Mouse (Mus musculus) E14TG2a.4 (cell line): ENCODE results near the gene Soga1.

Source experiments
- CTCF ChIP-seq: conservative IDR thresholded peaks from 2 replicates; pipeline ENCODE4 v1.5.1; 2014; ENCODE audit warnings: low read length
- NANOG ChIP-seq: IDR thresholded peaks from 2 replicates; pipeline ENCODE4 v1.6.1; 2014; ENCODE audit warnings: borderline replicate concordance, low read length, mixed read lengths
- POU5F1 ChIP-seq: IDR thresholded peaks from 2 replicates; pipeline ENCODE4 v1.6.1; 2014; ENCODE audit warnings: low read length, borderline replicate concordance

- no peak for TF ChIP-seq CTCF
- TF ChIP-seq NANOG = no peak
- no peak for TF ChIP-seq POU5F1
Measured at GRCm38 (mm10) chr2:157075685-157076084, 3.4 kb downstream of the Soga1 start.
